Mouse (Mus musculus) frontal cortex, adult 2 months (tissue): ENCODE results near the gene 5730596B20Rik. TPM values are rescaled to one million over a fixed set of nuclear protein-coding genes. Genes with fewer than 3 reads are reported as not detected.

ENCODE experiments used
- DNase-seq, 2 experiments: peaks; one replicate each; pipeline ENCODE4 v3.0.0; 2022; ENCODE audit warnings: low spot score in 1 of 2; ENCODE audit errors: extremely low spot score in 1 of 2
- polyA plus RNA-seq: library from polyadenylated mRNA; depleted of rRNA; stranded (reverse); fragments of >200 nt; gene quantifications from 2 replicates; pipeline ENCODE4 v1.2.3, GENCODE M21; 2012

The 5730596B20Rik gene
- polyA plus RNA-seq, 1 experiment, result not detected

DNA sequence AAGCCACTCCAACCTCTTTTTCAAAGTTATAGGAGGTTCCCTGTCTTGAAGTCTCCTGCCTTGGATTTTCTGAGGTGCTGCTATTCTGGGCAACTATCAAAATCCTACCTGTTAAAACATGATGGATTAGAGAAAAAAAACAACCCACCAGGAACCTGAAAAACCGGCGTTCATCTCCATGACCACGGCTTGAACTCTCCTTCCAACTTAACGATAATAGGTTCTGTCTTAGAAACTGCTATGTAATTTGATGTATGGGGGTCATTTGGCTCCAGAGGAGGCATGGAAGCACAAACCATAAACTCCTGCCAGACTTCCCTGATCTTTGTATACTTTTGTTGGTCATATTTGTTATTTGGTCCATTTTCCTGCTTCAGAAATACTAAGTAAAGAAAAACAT, 3.6 kb upstream of the 5730596B20Rik start:
- no peak for DNase-seq

DNA sequence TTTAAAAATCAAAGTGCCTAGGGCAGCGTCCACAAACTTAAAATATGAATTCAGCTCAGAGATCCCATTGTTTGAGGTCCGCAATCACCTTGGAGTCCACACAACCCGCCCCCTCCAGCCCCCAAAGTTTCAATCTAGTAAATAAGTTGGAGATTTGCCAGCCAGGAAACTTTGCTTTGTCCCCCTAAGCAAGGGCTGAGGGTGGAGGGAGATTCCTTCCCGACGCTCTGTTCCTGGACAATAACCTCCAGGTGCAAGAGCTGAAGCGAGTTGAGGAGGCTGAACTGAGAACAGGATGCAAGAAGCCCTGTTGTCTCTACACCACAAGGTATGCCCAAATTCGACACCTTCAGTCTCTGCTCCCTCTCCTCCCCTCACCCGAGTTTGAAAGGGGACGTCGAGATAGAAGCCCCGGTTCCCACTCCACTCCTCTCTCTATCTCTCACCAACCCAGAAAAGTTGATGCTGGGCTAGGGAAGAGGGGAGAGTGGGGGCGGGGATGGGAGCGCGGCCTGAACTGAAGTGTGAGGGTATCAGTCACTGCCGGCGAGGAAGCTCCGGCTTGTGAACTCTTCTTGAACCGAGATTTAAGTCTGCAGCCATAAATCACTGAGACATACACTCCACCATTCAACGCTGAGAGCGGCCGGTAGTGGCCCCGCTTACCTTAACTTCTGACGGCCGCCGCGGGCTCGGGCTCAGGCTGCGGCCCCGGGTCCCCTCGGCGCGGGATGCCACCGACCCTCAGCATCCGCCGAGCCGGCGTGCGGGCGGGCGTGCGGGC, 2.1 kb upstream of the 5730596B20Rik start:
- no peak for DNase-seq

DNA sequence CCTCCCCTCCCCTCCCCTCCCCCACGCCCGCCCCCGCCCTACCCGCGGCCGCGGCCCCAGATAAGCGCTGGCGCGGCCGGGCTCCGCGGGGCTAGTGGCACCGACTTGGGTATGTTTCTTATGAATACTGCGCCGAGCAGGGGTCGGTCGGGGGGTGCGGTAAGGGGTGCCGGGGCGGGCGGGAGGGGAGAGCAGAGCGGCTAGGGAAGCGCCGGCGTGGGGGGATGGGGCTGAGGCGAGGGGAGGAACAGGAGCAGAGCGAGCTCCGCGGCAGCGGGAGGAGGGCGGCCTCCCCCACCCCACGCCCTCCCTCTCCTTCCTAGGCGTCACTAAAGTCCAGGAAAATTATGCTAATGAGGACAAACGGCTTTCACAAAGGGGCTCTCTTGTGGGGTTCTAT, 1.4 kb upstream of the 5730596B20Rik start:
- DNase-seq, result no peak

DNA sequence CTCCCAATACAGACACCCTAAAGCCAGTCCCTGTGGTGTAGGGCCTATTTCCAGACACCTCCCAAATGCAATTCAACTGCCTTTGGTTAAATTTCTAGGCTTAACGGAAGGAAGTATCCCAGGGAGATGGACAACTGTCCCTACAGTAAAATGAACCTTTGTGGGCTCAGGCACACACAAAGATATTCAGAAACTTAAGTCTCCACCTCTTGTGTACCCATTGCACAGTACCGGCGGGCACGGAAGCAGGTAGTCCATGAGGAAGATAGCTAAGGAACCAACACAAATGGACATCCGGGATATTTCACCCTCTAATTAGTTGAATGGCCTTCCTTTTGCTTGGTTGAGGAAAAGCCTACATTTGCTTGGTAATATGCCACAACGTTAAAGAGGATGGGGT, 907 bp upstream of the 5730596B20Rik start:
- no peak for DNase-seq

DNA sequence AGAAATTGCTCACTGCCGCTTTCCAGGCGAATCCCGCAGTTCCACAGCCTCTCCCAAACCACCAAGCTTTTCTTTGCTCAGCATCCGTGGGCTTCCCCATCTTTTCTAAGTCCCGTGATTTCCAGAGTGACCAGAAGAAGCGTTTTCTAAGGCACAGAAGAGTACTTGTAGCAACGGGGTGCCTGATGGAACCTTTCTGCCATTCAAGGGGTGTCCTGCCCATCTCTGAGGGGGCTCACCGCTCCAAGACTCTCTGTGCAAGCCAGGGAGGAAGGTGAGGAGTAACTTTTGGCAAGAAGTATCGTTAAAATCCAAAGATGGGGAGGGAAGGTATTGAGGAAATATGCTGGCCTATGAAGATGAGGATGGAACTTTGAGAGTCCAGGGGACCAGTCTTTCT, 508 bp downstream of the 5730596B20Rik start:
- no peak for DNase-seq

GRCm38 (mm10) chr6:52178918-52179665, 1.8 kb downstream of the 5730596B20Rik start:
- DNase-seq, result no peak

DNA sequence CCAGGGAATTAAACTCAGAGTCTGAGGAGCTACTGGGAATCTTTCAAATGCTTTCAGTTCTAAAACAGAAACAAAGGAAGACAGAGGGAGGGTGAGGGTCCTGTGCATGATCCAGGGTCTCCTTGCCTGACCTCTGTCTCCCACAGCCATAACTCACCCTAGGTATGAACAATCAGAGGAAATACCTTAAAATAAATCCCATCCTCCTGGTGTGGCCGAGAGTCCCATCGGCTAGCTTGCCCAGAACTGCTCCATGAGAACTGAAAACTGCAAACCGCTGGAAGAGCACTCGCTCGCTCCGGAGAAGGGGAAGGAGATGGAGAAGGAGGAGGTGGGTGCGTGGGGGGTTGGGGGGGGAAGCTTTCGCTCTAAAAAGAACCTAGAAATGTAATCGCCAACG, 2.4 kb downstream of the 5730596B20Rik start:
- DNase-seq, result no peak

DNA sequence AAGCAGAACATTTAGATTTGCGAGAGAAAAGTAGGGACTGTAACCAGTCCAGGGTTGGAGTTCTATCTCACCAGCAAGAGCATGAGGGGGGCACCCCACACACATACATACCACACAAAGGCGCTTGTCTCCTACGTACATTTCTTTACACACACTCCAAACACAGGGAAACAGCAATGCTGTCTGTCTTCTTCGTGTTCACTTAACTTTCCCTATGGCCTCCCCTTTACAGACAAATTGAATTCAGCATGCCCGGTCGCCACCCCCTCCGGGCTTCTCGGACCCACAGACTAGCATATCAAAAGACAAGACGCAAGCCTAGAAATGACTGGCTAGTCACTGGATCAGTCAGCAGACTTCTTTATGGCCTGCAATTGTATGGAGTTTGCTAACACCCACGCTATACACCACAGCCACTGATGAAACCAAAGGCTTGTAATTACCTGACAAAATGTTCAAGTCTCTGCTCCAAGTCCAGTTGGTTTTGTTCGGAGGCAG, 3.0 kb downstream of the 5730596B20Rik start:
- no peak for DNase-seq

DNA sequence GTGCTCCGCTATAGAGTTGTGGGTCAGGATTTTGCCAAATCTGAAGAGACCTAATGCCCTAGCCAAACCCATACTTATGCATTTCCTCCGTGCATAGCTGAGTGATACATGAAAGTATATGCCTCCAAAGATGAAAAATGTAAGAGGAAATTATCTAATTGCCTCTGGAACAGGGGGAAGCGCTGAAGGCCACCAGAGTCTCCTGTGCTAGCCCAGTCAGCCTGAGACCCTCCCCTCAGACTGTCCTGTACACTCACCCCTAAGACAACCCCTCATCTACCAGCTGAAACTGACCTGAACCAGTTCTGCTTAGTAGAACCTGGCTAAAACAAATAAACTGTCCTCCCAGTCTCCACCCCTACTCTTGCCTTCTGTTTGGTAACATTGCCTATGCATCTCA, 3.4 kb downstream of the 5730596B20Rik start:
- no peak for DNase-seq

GRCm38 (mm10) chr6:52182030-52182429, 4.7 kb downstream of the 5730596B20Rik start:
- no peak for DNase-seq

DNA sequence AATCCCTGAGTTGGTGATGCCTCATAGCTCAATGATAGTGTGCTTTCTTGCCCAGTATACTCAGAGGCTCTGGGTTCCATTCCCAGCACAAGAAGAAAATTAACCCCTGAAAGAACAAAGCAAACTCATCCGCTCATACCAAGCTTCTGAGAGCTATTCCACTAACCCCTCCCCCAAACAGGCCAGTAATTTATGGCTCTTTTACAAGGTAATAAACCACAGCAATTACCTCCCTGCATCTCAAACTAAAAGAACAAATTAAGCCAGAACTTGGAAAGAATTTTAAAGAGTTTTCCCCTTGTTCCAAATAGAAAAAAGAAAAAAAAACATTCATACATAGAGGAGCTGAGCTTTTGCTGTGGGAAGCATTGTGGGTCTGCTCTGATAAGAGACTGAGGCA, 5.5 kb downstream of the 5730596B20Rik start:
- no peak for DNase-seq

DNA sequence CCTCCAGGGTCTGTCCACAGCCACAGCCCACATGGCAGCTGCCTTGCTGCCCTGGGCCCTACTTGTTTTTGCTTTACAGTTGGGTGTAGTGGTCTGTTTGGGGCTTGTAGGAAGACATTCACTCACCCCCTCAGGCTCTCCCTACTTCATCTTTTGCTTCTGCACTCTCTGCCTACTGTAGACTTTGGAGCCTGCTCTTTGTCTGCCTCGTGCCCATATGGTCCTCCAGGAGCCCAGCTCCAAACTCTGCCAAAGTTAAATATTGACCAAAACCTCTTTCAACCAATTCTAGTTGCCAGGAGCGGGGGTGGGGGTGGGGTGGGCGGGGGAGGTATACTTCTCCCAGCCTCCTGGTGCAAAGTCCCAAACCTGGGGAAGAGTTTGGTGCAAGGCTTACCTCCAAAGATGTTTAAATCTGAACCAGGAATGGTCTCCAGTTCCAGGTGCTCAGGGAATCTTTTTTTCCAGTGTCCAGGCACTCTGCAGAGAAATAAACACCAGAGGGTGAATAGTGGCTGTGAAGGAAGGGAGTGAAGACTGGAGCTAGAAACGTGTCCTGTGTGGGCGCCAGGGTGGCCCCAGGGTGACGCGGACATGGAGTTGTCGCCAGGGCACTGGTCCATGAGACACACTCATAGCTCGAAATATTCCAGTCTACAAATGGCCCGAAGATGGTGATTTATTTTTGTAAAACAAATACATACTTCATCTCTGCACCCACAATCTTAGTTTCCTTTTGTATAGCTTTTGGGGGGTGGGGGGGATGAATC, 6.2 kb downstream of the 5730596B20Rik start:
- DNase-seq, result no peak

- no peak for DNase-seq
Measured at GRCm38 (mm10) chr6:52184668-52185067, 7.4 kb downstream of the 5730596B20Rik start.

DNA sequence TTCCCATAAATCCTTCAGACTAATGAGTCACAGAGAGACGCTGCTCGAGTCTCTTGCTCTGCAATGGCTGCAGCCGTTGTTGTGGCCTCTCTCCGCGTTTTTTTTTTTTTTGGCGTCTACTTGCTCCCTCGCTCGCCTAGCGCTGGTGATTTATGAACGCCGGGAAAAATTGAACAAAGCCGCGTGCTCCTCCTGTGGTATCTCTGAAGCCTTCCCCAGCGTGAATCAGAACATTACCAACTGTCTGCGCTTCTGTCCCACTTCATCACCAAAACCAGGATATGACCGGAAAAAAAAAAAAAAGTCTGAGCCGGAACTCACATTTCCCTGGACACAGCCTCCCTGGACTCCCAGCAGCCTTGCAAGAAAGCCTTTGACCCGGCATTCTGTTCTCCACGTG, 7.9 kb downstream of the 5730596B20Rik start:
- no peak for DNase-seq

DNA sequence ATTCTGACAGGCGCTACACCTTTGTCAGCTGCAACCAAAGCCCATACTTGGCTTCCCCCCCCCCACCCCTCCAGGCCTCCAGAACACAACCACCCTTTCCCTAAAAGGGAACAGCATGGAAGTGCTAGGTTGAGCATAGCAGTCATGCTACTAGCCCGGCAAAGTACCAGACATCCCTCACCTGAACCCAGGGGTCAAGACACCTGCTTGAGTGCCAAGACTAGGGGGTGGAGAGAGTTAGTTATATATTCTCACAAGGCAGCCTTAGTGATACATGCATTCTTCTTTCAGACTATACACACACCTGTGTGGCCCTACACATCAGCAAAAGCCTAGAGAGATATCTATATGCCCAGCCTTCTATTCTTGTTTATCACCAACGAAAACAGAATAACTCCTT, 8.5 kb downstream of the 5730596B20Rik start:
- DNase-seq, result no peak

- no peak for DNase-seq
Measured at GRCm38 (mm10) chr6:52186500-52186899, 9.2 kb downstream of the 5730596B20Rik start.

GRCm38 (mm10) chr6:52189172-52189591, 11.9 kb downstream of the 5730596B20Rik start:
- no peak for DNase-seq

- DNase-seq, result no peak
Measured at GRCm38 (mm10) chr6:52189909-52190308, 12.6 kb downstream of the 5730596B20Rik start.

DNA sequence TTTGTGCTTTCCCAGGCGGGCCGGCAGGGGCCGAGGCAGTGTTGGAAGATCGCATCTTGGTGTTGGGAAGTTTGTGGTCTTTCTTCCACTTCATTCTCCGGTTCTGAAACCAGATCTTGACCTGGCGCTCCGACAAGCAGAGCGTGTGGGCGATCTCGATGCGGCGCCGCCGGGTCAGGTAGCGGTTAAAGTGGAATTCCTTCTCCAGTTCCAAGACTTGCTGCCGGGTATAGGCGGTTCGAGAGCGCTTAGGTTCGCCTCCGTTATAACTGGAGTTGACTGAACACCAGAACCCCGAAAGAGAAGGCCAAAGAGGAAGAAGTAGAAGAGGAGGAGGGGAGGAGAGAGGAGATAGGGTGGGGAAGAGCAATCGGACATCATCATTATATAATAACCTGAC, 13.1 kb downstream of the 5730596B20Rik start:
- DNase-seq, result no peak

DNA sequence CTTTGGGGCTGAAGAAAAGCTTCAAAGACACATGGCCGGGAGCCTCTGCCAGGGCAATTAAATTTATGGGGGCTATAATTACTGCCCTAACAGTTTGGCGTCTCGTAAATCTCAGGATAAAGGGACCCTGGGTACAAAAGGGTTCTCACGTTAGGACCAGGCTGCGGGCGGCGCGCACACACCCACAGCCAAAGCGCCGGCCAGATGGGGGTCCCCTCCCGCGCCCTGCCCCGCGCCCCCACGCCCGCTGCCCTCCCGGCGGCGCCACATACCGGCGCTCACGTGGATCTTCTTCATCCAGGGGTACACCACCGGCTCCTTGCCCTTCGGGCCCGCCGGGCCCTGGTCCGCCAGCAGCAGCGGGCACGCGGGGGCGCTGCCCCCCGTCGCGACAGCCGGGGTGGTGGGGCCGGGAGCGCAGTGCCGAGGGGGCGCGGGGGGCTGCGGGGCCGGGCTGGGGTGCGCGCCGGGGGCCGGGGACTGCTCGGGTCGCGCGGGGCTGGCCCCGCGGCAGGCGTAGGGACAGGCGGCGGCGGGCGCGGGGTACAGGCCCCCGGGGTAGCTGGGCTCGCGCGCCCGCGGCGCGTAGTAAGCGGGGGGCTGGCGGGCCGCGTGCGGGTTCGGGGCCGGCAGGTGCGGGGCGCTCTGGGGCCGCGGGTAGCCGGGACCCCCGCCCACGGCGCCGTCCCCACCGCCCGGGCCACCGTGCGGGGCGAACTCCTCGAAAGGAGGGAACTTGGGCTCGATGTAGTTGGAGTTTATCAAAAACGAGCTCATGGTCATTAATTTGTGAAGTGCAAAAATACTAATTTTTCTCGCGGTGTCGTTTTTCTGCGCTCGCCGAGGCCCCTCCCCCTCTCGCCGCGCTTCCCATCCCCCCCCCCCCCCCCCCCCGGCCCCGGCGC, 13.9 kb downstream of the 5730596B20Rik start, which contains the start of gene Hoxa4:
TSS of gene Hoxa4 (minus strand) at position 848 of the 905 bp plus-strand sequence.
- DNase-seq, result no peak
